Mouse (Mus musculus) testis, adult 2 months (tissue): ENCODE data around the gene Taf4.

ENCODE experiments used
- CTCF ChIP-seq: fragments of 200-500 bp; IDR thresholded peaks from 2 replicates; pipeline ENCODE4 v1.5.1; 2012; ENCODE audit warnings: low read depth, mild to moderate bottlenecking, inconsistent platforms, low read length, moderate library complexity; ENCODE audit not compliant: control insufficient read depth, insufficient read depth, insufficient replicate concordance
- POLR2A ChIP-seq: fragments of 200-500 bp; IDR thresholded peaks from 2 replicates; pipeline ENCODE4 v1.6.1; 2012; ENCODE audit warnings: low read depth, mild to moderate bottlenecking, inconsistent platforms, low read length, moderate library complexity; ENCODE audit not compliant: control insufficient read depth

- TF ChIP-seq CTCF (no peak), POLR2A (no peak)
These were observed 91.9 kb downstream of the Taf4 start for GRCm38 (mm10) chr2:179884561-179884960.
